Mouse (Mus musculus): ENCODE measurements around the gene Prdx6b. TPM values are rescaled to one million over a fixed set of nuclear protein-coding genes. Genes with fewer than 3 reads are reported as not detected.

Gene Prdx6b
- polyA plus RNA-seq, 1 experiment from 2014 or later, result not detected

- DNase-seq (ENCODE audit: low spot score), result no peak
Measured at GRCm38 (mm10) chr2:80340537-80340936, 48.3 kb downstream of the Prdx6b start.

More at GRCm38 (mm10) chr2:80340537-80340936, 48.3 kb downstream of the Prdx6b start:
- no peak overlapping the region for H3K9ac ChIP-seq (ENCODE audit: low read length)
- no peaks in the 10 kb centered on the region for H3K4me1 ChIP-seq (replicated peaks; ENCODE audit: control insufficient read depth, insufficient read depth, low read length)
- no peak overlapping the region for H3K27ac ChIP-seq (ENCODE audit: low read depth, low read length)
- no peak overlapping the region for H3K4me2 ChIP-seq (ENCODE audit: low read depth, low read length, severe bottlenecking)
- peaks cover 13% of the 10 kb centered on the region; the same call in 1 of the 2 replicates for H3K36me3 ChIP-seq (ENCODE audit: control insufficient read depth, insufficient read depth, low read length)
- H3K27me3 ChIP-seq (ENCODE audit: control insufficient read depth, insufficient read depth, low read length), result no peaks in the 10 kb centered on the region
- no peak for ATAC-seq (replicated peaks; ENCODE audit: low FRiP score)
- H3K4me3 ChIP-seq (ENCODE audit: low read depth, low read length), result no peak overlapping the region
- H3K9me3 ChIP-seq (ENCODE audit: control insufficient read depth, low read length), result no peaks in the 10 kb centered on the region
- WGBS, result 95% methylated on average over 9 of the region's 9 CpGs

Other genes starting within 250 kb of the Prdx6b start
- gene Pde1a, start 163.0 kb upstream of the Prdx6b start, polyA plus RNA-seq (2014; fragmentation: Nextera tagmentation; extraction: Ambion mirVana), result 1.9 and 2.2 TPM in 2 replicates
- gene Dnajc10, start 23.0 kb downstream of the Prdx6b start, polyA plus RNA-seq (2014; fragmentation: Nextera tagmentation; extraction: Ambion mirVana), result 83.3 and 88.6 TPM in 2 replicates
- 17.0 and 19.5 TPM in 2 replicates for gene Frzb, start 155.2 kb downstream of the Prdx6b start, polyA plus RNA-seq (2014; fragmentation: Nextera tagmentation; extraction: Ambion mirVana)